Mouse (Mus musculus): Measurements from ENCODE around the gene Tnip1.

DNA sequence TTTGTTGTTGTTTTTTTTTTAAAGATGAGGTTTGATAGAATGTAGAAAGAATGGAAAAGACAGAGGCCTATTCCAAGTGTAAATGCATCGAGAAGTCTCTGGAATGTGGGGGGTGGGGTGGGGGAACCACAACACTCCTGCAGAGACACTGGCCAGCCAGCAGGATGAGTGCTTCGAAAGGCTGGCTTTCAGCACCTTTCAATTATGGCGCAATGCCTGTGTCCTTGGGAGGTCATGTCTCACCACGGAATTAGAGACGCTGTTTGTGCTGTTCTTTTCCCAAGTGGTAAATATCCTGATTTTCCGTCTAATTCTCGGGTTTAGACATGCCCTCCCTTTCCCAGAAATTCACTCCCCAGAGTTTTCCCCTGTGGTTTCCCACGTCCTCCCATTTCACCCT, 80.0 kb downstream of the Tnip1 start:
- no peak for TF ChIP-seq GATA1 (IDR thresholded peaks at IDR 0.05; ENCODE audit: borderline replicate concordance, low read length)
- no peak for TF ChIP-seq CTCF (IDR thresholded peaks at IDR 0.05; ENCODE audit: low read depth, low read length)
- TF ChIP-seq TAL1 (conservative IDR thresholded peaks at IDR 0.05; ENCODE audit: low read depth, low read length): no peak
- no peak for TF ChIP-seq POLR2AphosphoS5 (IDR thresholded peaks at IDR 0.05; ENCODE audit: insufficient replicate concordance, low read depth, low read length)
- no peak for TF ChIP-seq GATA2 (IDR thresholded peaks at IDR 0.05; ENCODE audit: borderline replicate concordance, low read depth, low read length)

All from G1E (cell line).